Mouse (Mus musculus) limb, embryonic 15.5 days (tissue): Measurements from ENCODE around the gene Ak1. TPM values are rescaled to one million over a fixed set of nuclear protein-coding genes. Genes with fewer than 3 reads are reported as not detected.

ENCODE experiments used
- ATAC-seq: fragments of 200-750 bp; cut with Nextera tagmentation; 2 replicates; pipeline ENCODE4 v1.8.0; 2017; ENCODE audit warnings: low read depth, moderate TSS enrichment; ENCODE audit not compliant: insufficient number of reproducible peaks, low FRiP score, low TSS enrichment
- H3K27ac ChIP-seq: fragments of 300-500 bp; sonication (generic); 2 replicates; pipeline ENCODE4 v1.5.1; 2015; ENCODE audit warnings: moderate library complexity, mild to moderate bottlenecking, inconsistent platforms
- H3K27me3 ChIP-seq: fragments of 300-500 bp; sonication (generic); 2 replicates; pipeline ENCODE4 v1.6.1; 2015; ENCODE audit warnings: inconsistent platforms
- H3K36me3 ChIP-seq: fragments of 300-500 bp; sonication (generic); 2 replicates; pipeline ENCODE4 v1.6.1; 2015; ENCODE audit warnings: inconsistent platforms
- H3K4me1 ChIP-seq: fragments of 300-500 bp; sonication (generic); 2 replicates; pipeline ENCODE4 v1.6.1; 2015; ENCODE audit warnings: inconsistent platforms
- H3K4me2 ChIP-seq: fragments of 300-500 bp; sonication (generic); 2 replicates; pipeline ENCODE4 v1.6.1; 2015; ENCODE audit warnings: mild to moderate bottlenecking, inconsistent platforms
- H3K4me3 ChIP-seq: fragments of 300-500 bp; sonication (generic); 2 replicates; pipeline ENCODE4 v1.5.1; 2015; ENCODE audit warnings: mild to moderate bottlenecking, inconsistent platforms
- H3K9ac ChIP-seq: fragments of 300-500 bp; sonication (generic); 2 replicates; pipeline ENCODE4 v1.6.1; 2015; ENCODE audit warnings: inconsistent platforms
- H3K9me3 ChIP-seq: fragments of 300-500 bp; sonication (generic); 2 replicates; pipeline ENCODE4 v1.6.1; 2016; ENCODE audit warnings: inconsistent platforms
- WGBS: fragments of 180-500 bp; shearing (Covaris S2); methylation state at CpG from one replicate; pipeline ENCODE4 v1.1.7; 2015; 5-methylcytosine and 5-hydroxymethylcytosine counted together
- polyA plus RNA-seq: library from polyadenylated mRNA; unstranded; fragments of >200 nt; fragmentation: Nextera tagmentation; extraction: Ambion mirVana; gene quantifications from 2 replicates; pipeline ENCODE4 v1.2.1, GENCODE M21; 2015

Gene Ak1
- polyA plus RNA-seq, 1 experiment from 2014 or later, result 46.9 TPM

DNA sequence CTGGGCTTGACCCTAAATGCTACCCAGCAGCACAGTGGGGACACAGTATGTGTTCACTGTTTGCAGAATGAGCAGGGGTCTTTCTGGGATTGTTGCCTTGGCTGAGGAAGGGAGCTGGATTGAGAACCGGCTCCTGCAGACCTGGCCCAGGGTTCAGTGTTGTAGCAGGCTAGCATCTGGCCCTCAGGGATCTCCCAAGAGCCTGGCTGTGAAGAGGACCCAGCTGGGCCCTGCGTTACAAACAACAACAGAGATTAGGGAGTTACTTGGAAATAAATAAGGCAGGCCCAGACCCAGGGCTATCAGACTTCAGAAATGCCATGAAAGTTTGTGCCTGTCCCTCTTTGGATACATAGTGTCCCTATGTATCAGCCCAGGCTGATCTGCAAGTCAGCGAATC, 24.1 kb downstream of the Ak1 start:
- 63% methylated on average over 3 of the region's 3 CpGs for WGBS
- H3K4me2 ChIP-seq, result no peak overlapping the region
- H3K4me1 ChIP-seq, result peaks cover 29% of the 10 kb centered on the region
- no peak overlapping the region for H3K4me3 ChIP-seq
- no peaks in the 10 kb centered on the region for H3K27me3 ChIP-seq
- ATAC-seq, result no peak
- H3K9ac ChIP-seq, result no peak overlapping the region
- H3K27ac ChIP-seq, result peak overlapping the region; percentile 44
- no peaks in the 10 kb centered on the region for H3K36me3 ChIP-seq
- no peaks in the 10 kb centered on the region for H3K9me3 ChIP-seq

DNA sequence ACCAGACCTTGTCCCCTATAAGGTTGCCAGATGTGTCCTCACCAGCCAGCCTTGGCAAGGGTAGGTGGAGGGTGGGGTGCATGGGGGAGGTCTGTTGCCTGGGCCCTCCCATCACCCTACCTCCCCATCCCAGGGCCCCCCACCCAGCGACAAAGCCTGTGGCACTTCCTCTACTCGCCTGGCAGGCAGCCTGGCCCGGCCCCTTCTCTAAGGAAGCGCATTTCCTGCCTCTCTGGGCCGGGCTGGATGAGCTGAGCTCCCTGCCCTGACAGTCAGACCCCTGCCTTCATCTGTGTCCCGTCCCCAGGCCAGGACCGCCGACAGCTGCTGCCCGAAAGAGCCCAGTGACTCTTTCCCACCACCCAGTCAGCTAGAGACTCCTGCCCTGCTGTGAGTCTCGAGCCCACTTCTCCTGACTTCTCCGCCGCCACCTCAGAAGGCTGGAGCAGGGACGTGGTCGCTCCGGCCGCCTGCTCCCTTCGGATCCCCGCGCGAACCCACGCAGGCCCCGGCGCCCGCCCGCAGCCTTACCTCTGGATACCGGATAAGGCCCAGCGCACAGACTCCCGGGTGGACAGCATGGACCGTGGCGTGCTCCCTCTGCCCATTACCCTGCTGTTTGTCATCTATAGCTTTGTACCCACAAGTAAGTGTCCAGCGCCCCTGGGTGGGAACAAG, 25.0 kb downstream of the Ak1 start, which contains the start of gene Eng:
Gene Eng (plus strand): TSS at position 217 of the 678 bp plus-strand sequence.
- Histone ChIP-seq H3K27me3 (no peaks in the 10 kb centered on the region), H3K27ac (peak within 1 kb of the TSS; percentile 44), H3K36me3 (no peaks in the 10 kb centered on the region), H3K9ac (no peak within 1 kb of the TSS), H3K9me3 (no peaks in the 10 kb centered on the region), H3K4me2 (peak within 1 kb of the TSS; percentile 40), H3K4me1 (peaks cover 29% of the 10 kb centered on the region), H3K4me3 (peak within 1 kb of the TSS; percentile 34)
- ATAC-seq, result peak; percentile 56; the same call in 1 of the 2 replicates
- WGBS, result 55% methylated on average over 30 of the region's 31 CpGs

DNA sequence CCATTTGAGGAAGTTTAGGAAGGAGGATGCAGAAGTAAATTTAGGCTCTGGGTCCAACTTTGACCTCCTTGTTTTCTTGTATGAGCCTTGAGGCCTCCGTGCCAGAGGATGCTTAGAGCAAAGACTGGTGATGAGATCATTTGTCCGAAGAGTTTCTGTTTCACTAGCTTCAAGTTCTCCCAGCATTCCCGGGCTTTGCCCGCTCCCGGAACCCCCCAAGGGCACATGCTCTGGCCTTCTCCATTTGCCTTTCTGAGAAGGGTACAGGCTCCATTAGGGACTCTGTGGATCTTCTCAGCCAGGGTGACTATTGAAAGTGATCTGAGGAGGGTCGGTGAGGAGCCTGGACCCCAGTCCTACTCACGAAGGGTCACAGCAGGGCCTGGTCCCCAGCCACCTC, 25.8 kb downstream of the Ak1 start:
- H3K4me1 ChIP-seq, result peaks cover 29% of the 10 kb centered on the region
- H3K4me2 ChIP-seq, result peak overlapping the region; percentile 40
- no peaks in the 10 kb centered on the region for H3K9me3 ChIP-seq
- peak overlapping the region; percentile 34 for H3K4me3 ChIP-seq
- no peaks in the 10 kb centered on the region for H3K27me3 ChIP-seq
- no peak for ATAC-seq
- H3K9ac ChIP-seq, result no peak overlapping the region
- H3K36me3 ChIP-seq, result no peaks in the 10 kb centered on the region
- 0 out of 2 replicates have a peak overlapping the region, but pooled peaks have one; percentile 12 for H3K27ac ChIP-seq
- WGBS, result 84% methylated on average over 7 of the region's 7 CpGs

DNA sequence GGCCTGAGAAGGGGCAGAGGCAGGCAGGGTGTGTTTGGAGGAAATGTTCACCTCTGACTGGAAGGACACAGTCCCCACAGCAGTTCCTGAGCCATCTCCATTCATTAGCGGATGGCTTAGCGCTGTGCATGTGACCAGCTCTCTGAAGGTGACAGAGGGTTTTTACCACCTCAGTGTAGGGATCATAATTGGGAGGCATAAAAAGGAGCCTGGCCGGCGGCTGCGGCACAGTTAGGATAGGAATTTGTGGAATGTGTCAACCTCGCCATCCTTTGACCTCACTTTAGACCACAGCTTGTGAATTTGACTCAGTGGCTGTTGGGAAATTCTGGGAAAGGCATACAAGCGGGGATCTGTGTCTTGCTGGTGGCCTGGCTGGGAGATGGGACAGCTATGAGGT, 32.2 kb downstream of the Ak1 start:
- WGBS, result 28% methylated on average over 7 of the region's 7 CpGs
- Histone ChIP-seq H3K27me3 (no peaks in the 10 kb centered on the region), H3K4me2 (no peak overlapping the region), H3K4me1 (peaks cover 27% of the 10 kb centered on the region), H3K36me3 (no peaks in the 10 kb centered on the region), H3K4me3 (no peak overlapping the region), H3K9ac (no peak overlapping the region), H3K9me3 (no peaks in the 10 kb centered on the region), H3K27ac (0 out of 2 replicates have a peak overlapping the region, but pooled peaks have one; percentile 9)
- ATAC-seq, result no peak

DNA sequence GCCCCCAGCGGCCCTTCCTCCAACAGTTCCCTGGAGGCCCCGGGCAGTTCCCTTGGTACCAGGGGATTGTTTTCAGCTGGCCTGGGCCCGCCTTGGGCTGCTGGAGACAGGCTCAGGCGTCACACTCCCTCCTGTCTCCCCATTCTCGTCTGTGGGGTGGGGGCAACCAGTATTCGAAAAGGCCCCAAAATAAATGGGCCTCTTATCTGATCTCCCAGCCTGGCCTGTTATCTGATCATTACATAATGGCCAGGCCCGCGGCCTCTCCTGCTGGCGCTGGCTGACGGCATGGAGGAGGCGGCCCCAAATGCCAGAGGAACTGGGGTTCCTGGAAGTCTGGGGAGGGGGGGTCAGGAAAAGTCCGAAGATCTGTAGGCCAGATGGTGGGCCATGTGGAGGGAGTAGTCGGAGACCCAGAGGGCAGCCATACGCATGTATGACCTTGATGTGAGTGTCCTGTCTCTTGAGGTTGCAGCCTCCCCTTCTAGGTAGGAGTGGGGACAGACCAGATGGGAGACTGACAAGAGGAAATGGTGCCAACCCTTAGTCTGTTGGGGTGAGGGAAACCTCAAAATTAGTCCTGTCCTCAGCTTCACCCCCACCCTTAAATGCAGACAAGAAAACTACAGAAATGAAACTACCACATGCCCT, 33.3 kb downstream of the Ak1 start:
- Histone ChIP-seq H3K4me1 (peaks cover 27% of the 10 kb centered on the region), H3K27ac (peak overlapping the region; percentile 75; the same call in 1 of the 2 replicates), H3K27me3 (no peaks in the 10 kb centered on the region), H3K9ac (no peak overlapping the region), H3K4me3 (no peak overlapping the region), H3K36me3 (0 out of 2 replicates have a peak, but pooled peaks cover 5% of the 10 kb centered on the region), H3K9me3 (no peaks in the 10 kb centered on the region), H3K4me2 (no peak overlapping the region)
- ATAC-seq, result no peak
- 57% methylated on average over 14 of the region's 14 CpGs for WGBS

DNA sequence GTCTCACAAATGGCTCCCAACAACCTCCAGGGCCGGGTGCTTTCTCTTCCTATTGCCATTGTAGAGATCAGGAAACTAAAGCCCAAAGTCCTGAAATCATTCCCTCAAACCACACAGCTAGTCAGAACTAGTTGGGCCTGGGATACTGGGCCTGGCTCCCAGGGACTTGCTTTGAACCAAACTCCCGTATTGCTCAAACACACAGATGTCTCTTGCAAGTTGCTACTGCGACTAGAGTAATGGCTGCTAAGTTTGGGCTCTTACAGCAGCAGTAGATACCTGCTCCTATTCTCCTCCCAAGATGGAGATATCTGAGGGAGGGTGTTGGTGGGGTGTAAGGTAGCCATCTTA, 33.8 kb downstream of the Ak1 start:
- no peaks in the 10 kb centered on the region for H3K9me3 ChIP-seq
- 0 out of 2 replicates have a peak, but pooled peaks cover 5% of the 10 kb centered on the region for H3K36me3 ChIP-seq
- WGBS, result 70% methylated on average over 3 of the region's 3 CpGs
- H3K4me3 ChIP-seq, result no peak overlapping the region
- peaks cover 27% of the 10 kb centered on the region for H3K4me1 ChIP-seq
- H3K27ac ChIP-seq, result peak overlapping the region; percentile 75
- H3K9ac ChIP-seq, result no peak overlapping the region
- ATAC-seq, result no peak
- H3K4me2 ChIP-seq, result no peak overlapping the region
- no peaks in the 10 kb centered on the region for H3K27me3 ChIP-seq

DNA sequence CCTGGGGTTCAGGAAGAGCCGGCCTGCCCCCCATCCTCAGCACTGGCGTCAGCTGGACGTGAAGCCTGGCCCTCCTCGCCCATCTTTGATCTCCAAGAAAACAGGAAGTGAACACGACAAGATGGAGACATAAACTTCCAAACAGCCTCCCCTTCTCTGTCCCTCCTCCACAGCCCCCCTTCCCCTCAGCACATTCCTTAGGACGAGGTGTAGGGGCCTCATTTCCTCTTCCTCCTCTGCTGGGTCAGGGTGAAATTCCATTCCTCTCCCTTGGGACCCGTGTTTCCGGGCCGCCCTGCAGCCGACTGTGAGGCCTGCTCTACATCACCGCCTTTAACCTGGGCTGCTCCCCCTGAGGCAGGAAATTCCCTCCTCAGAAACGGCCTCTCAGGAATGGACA, 34.3 kb downstream of the Ak1 start:
- 24% methylated on average over 12 of the region's 12 CpGs for WGBS
- Histone ChIP-seq H3K27ac (peak overlapping the region; percentile 75), H3K4me1 (peaks cover 27% of the 10 kb centered on the region), H3K27me3 (no peaks in the 10 kb centered on the region), H3K36me3 (0 out of 2 replicates have a peak, but pooled peaks cover 5% of the 10 kb centered on the region), H3K9ac (no peak overlapping the region), H3K9me3 (no peaks in the 10 kb centered on the region), H3K4me2 (no peak overlapping the region), H3K4me3 (no peak overlapping the region)
- peak; percentile 33; the same call in 1 of the 2 replicates for ATAC-seq

DNA sequence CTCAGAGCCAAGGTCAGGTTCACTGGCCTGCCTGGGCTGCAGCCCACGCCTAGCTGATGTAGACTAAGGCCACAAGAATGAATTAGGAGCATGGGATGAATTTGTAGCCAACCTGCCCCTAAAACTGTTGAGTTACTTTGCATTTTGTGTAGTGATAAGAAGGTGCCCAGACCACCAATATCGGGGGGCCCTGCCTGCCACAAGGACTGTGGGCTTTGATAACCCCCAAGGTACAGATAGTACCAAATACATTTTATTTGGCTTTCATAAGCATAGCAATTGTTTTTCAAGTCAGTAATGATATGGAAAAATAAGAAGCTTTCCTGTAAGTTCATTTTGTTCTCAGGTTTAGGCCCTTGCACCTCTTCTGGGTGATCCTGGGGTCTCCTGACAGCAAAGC, 37.3 kb downstream of the Ak1 start:
- Histone ChIP-seq H3K27ac (no peak overlapping the region), H3K27me3 (no peaks in the 10 kb centered on the region), H3K4me2 (no peak overlapping the region), H3K9ac (no peak overlapping the region), H3K4me3 (no peak overlapping the region), H3K4me1 (peaks cover 28% of the 10 kb centered on the region), H3K9me3 (no peaks in the 10 kb centered on the region), H3K36me3 (0 out of 2 replicates have a peak, but pooled peaks cover 5% of the 10 kb centered on the region)
- no peak for ATAC-seq
- 86% methylated on average over 2 of the region's 2 CpGs for WGBS

DNA sequence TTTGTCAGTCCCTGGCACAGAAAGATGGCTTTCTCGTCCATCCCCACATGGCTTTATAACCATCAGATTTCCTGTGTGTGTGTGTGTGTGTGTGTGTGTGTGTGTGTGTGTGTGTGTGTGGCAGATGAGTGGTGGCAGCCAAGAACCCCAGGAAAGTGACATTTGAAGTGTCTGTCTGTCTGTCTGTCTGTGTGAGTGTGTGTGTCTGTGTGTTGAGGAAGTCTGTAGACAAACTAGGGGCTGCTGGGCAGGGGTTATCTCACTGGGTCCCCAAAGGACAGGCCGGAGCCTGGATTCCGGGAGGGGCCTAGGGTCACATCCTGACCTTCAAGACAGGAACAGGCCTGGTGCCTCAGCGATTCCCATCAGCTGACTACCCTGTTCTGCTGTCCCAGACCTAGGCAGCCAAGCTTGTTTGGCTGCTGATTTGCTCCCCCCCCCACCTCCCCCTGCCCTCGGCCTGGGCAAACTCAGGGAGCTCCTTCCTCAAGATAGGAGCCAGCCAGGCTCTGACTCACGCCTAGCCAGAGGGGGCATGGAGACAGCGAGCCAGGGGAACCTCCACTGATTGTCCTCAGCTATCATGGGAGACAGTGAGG, 40.0 kb downstream of the Ak1 start:
- no peak overlapping the region for H3K4me3 ChIP-seq
- no peaks in the 10 kb centered on the region for H3K27me3 ChIP-seq
- no peak overlapping the region for H3K9ac ChIP-seq
- no peak overlapping the region for H3K4me2 ChIP-seq
- no peaks in the 10 kb centered on the region for H3K9me3 ChIP-seq
- 0 out of 2 replicates have a peak, but pooled peaks have one; percentile 36 for ATAC-seq
- H3K4me1 ChIP-seq, result peaks cover 12% of the 10 kb centered on the region
- peak overlapping the region; percentile 70 for H3K27ac ChIP-seq
- 0 out of 2 replicates have a peak, but pooled peaks cover 5% of the 10 kb centered on the region for H3K36me3 ChIP-seq
- WGBS, result 30% methylated on average over 7 of the region's 7 CpGs

DNA sequence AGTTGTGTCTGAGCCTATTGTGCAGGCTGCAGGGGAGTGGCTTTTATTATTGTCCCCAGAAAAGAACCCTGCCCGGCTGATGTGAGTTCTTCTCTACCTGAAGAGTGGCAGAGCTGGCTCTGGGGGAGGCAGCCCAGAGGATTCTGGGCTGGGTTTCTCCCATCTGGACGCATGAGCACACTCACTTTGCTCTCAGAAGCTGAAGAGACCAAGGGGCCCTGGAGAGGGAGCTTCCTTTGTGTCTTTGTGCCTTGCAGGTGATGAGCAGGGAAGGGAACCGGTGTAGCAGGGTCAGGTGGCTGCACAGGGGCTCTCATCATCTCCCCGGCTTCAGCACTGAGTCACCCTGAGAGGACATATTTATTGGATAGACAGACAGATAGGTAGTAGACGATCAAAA, 40.7 kb downstream of the Ak1 start:
- WGBS, result 47% methylated on average over 5 of the region's 5 CpGs
- peaks cover 12% of the 10 kb centered on the region for H3K4me1 ChIP-seq
- H3K27ac ChIP-seq, result peak overlapping the region; percentile 70
- no peaks in the 10 kb centered on the region for H3K9me3 ChIP-seq
- no peak overlapping the region for H3K4me3 ChIP-seq
- no peak overlapping the region for H3K9ac ChIP-seq
- H3K36me3 ChIP-seq, result 0 out of 2 replicates have a peak, but pooled peaks cover 5% of the 10 kb centered on the region
- H3K4me2 ChIP-seq, result no peak overlapping the region
- ATAC-seq, result no peak
- H3K27me3 ChIP-seq, result no peaks in the 10 kb centered on the region

DNA sequence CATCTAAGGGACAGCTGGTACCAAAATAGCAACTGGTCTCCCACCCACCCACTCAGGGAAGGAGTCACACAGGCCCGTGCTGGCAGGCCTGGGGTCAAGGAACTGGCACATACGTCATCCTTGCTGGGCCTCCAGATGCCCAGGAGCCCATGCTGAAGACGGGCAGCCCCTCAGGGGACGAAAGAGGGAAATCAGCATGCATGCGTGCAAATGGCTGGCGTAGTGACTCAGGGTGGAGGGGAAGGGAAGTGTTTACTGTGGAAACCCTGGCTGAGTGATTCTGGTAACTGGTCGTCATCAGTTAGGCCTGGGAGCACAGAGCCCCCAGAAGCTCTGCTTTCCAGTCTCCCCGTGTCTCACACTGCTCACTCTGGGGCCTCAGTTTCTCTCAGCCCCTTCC, 43.8 kb downstream of the Ak1 start:
- Histone ChIP-seq H3K27ac (no peak overlapping the region), H3K9ac (no peak overlapping the region), H3K9me3 (no peaks in the 10 kb centered on the region), H3K4me1 (peaks cover 12% of the 10 kb centered on the region), H3K4me3 (no peak overlapping the region), H3K27me3 (no peaks in the 10 kb centered on the region), H3K36me3 (0 out of 2 replicates have a peak, but pooled peaks cover 7% of the 10 kb centered on the region), H3K4me2 (no peak overlapping the region)
- 69% methylated on average over 8 of the region's 8 CpGs for WGBS
- no peak for ATAC-seq

DNA sequence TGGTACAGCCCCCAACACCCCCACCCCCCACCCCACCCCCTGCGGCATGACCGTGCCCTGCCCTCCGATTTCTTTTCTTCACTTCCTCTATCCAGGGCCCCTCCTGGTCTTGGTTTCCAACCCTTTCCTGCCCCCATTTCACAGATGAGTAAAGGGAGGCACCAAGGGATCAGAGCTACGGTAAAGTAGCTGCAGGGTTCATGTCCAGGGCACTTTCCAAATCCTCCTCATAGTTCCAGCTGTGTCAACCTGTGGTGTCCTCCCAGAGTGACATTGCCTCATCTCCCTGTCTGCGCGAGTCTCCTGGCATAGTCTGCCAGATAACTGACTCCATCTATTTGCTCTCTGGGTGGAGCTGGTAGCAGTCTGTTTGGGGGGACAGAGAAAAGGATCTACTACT, 44.3 kb downstream of the Ak1 start:
- Histone ChIP-seq H3K9me3 (no peaks in the 10 kb centered on the region), H3K27me3 (no peaks in the 10 kb centered on the region), H3K4me2 (no peak overlapping the region), H3K36me3 (peaks cover 8% of the 10 kb centered on the region; the same call in 1 of the 2 replicates), H3K27ac (no peak overlapping the region), H3K4me1 (peaks cover 12% of the 10 kb centered on the region), H3K9ac (no peak overlapping the region), H3K4me3 (no peak overlapping the region)
- no peak for ATAC-seq
- WGBS, result 77% methylated on average over 6 of the region's 6 CpGs
